Mouse (Mus musculus) kidney, adult 2 months (tissue): ENCODE results near the gene Ttll9. TPM values are rescaled to one million over a fixed set of nuclear protein-coding genes. Genes with fewer than 3 reads are reported as not detected.
A peak's percentile ranks its signal among the peaks of the same experiment; 100 is the strongest.

Experiments
- DNase-seq: peaks from one replicate; pipeline ENCODE4 v3.0.0; 2021
- H3K27ac ChIP-seq: fragments of 200-500 bp; 2 replicates; pipeline ENCODE4 v1.5.1; 2012; ENCODE audit warnings: low read depth, low read length, control low read depth, inconsistent platforms; ENCODE audit not compliant: insufficient read depth
- H3K27me3 ChIP-seq: fragments of 200-500 bp; replicated peaks from 2 replicates; pipeline ENCODE4 v1.6.1; 2012; ENCODE audit warnings: mild to moderate bottlenecking, moderate library complexity, low read length, inconsistent platforms; ENCODE audit not compliant: control insufficient read depth, insufficient read depth
- H3K36me3 ChIP-seq: fragments of 200-500 bp; 2 replicates; pipeline ENCODE4 v1.6.1; 2012; ENCODE audit warnings: mild to moderate bottlenecking, moderate library complexity, low read length, inconsistent platforms; ENCODE audit not compliant: control insufficient read depth, insufficient read depth
- H3K4me1 ChIP-seq: fragments of 200-500 bp; 2 replicates; pipeline ENCODE4 v1.6.1; 2011; ENCODE audit warnings: low read length; ENCODE audit not compliant: control insufficient read depth, insufficient read depth
- H3K4me3 ChIP-seq: fragments of 200-500 bp; 2 replicates; pipeline ENCODE4 v1.5.1; 2011; ENCODE audit warnings: mild to moderate bottlenecking, low read depth, low read length, control low read depth; ENCODE audit not compliant: insufficient read depth
- CTCF ChIP-seq: fragments of 200-500 bp; conservative IDR thresholded peaks from 2 replicates; pipeline ENCODE4 v1.5.1; 2011; ENCODE audit warnings: low read depth, mild to moderate bottlenecking, control low read depth, low read length, moderate library complexity, mixed read lengths; ENCODE audit not compliant: insufficient read depth, insufficient read length
- POLR2A ChIP-seq: fragments of 200-500 bp; IDR thresholded peaks from one replicate; pipeline ENCODE4 v1.6.1; 2011; ENCODE audit warnings: low read depth, low read length, control low read depth
- WGBS: fragments of 180-500 bp; shearing (Covaris S2); methylation state at CpG from one replicate; pipeline ENCODE4 v1.1.7; 2018; 5-methylcytosine and 5-hydroxymethylcytosine counted together
- polyA plus RNA-seq: library from polyadenylated mRNA; depleted of rRNA; stranded (reverse); fragments of >200 nt; gene quantifications from 2 replicates; pipeline ENCODE4 v1.2.3, GENCODE M21; 2012; rRNA removed

The Ttll9 gene
- 0.46 and 1.0 TPM in 2 replicates for polyA plus RNA-seq

GRCm38 (mm10) chr2:152962091-152962793, at the start of gene Ttll9:
Ttll9 (plus strand) TSS chr2:152962485.
- 1% methylated on average over 34 of the region's 34 CpGs for WGBS
- TF ChIP-seq CTCF (no peak), POLR2A (no peak)
- H3K36me3 ChIP-seq: no peaks in the 10 kb centered on the region

GRCm38 (mm10) chr2:152913471-152913870, 48.8 kb upstream of the Ttll9 start:
- Histone ChIP-seq H3K36me3 (no peaks in the 10 kb centered on the region), H3K27me3 (no peaks in the 10 kb centered on the region), H3K4me1 (no peaks in the 10 kb centered on the region), H3K27ac (no peak overlapping the region), H3K4me3 (no peak overlapping the region)
- no peak for DNase-seq
- WGBS: 30% methylated on average over 7 of the region's 7 CpGs
- no peak for TF ChIP-seq POLR2A
- TF ChIP-seq CTCF: no peak

More at GRCm38 (mm10) chr2:152962091-152962793, at the start of gene Ttll9:
- Histone ChIP-seq H3K27me3 (no peaks in the 10 kb centered on the region), H3K4me1 (no peaks in the 10 kb centered on the region), H3K27ac (peak within 1 kb of the TSS; percentile 8; the same call in 1 of the 2 replicates), H3K4me3 (peak within 1 kb of the TSS; percentile 53)
- peak; percentile 94 for DNase-seq

GRCm38 (mm10) chr2:152914310-152915120, 47.8 kb upstream of the Ttll9 start:
- Histone ChIP-seq H3K4me3 (no peak overlapping the region), H3K27ac (no peak overlapping the region), H3K4me1 (no peaks in the 10 kb centered on the region), H3K36me3 (no peaks in the 10 kb centered on the region), H3K27me3 (no peaks in the 10 kb centered on the region)
- WGBS: 1% methylated on average over 18 of the region's 18 CpGs
- no peak for TF ChIP-seq POLR2A
- peak; percentile 91 for TF ChIP-seq CTCF
- DNase-seq: peak; percentile 88

- TF ChIP-seq POLR2A (no peak), CTCF (no peak)
- H3K27me3 ChIP-seq: no peaks in the 10 kb centered on the region
These were observed 46.8 kb upstream of the Ttll9 start for GRCm38 (mm10) chr2:152915453-152915852.

GRCm38 (mm10) chr2:152916111-152916510, 46.2 kb upstream of the Ttll9 start:
- Histone ChIP-seq H3K4me1 (no peaks in the 10 kb centered on the region), H3K27ac (no peak overlapping the region), H3K4me3 (no peak overlapping the region), H3K36me3 (no peaks in the 10 kb centered on the region), H3K27me3 (no peaks in the 10 kb centered on the region)
- TF ChIP-seq CTCF: no peak
- no peak for TF ChIP-seq POLR2A
- 51% methylated on average over 5 of the region's 5 CpGs for WGBS
- no peak for DNase-seq

More at GRCm38 (mm10) chr2:152915453-152915852, 46.8 kb upstream of the Ttll9 start:
- no peaks in the 10 kb centered on the region for H3K36me3 ChIP-seq
- no peaks in the 10 kb centered on the region for H3K4me1 ChIP-seq
- no peak for DNase-seq
- WGBS: 46% methylated on average over 4 of the region's 4 CpGs
- H3K4me3 ChIP-seq: no peak overlapping the region
- no peak overlapping the region for H3K27ac ChIP-seq

- TF ChIP-seq CTCF: no peak
- no peak for TF ChIP-seq POLR2A
- H3K27ac ChIP-seq: no peak overlapping the region
- H3K36me3 ChIP-seq: no peaks in the 10 kb centered on the region
- no peaks in the 10 kb centered on the region for H3K4me1 ChIP-seq
- H3K4me3 ChIP-seq: no peak overlapping the region
- no peaks in the 10 kb centered on the region for H3K27me3 ChIP-seq
- 48% methylated on average over 9 of the region's 9 CpGs for WGBS
- no peak for DNase-seq
These were observed 44.6 kb upstream of the Ttll9 start for GRCm38 (mm10) chr2:152917671-152918070.

GRCm38 (mm10) chr2:152922376-152922775, 39.9 kb upstream of the Ttll9 start:
- no peak for DNase-seq
- H3K4me3 ChIP-seq: no peak overlapping the region

More at GRCm38 (mm10) chr2:152922376-152922775, 39.9 kb upstream of the Ttll9 start:
- Histone ChIP-seq H3K27me3 (no peaks in the 10 kb centered on the region), H3K36me3 (no peaks in the 10 kb centered on the region), H3K27ac (no peak overlapping the region), H3K4me1 (0 out of 2 replicates have a peak, but pooled peaks cover 5% of the 10 kb centered on the region)
- WGBS: 55% methylated on average over 7 of the region's 7 CpGs
- TF ChIP-seq POLR2A (no peak), CTCF (no peak)
